Mouse (Mus musculus): ENCODE measurements around the gene Fzd10. TPM values are rescaled to one million over a fixed set of nuclear protein-coding genes. Genes with fewer than 3 reads are reported as not detected.

Gene Fzd10
- polyA plus RNA-seq (2012; rRNA removed; ENCODE audit: low replicate concordance): 0.37 and 0.44 TPM in 2 replicates

GRCm38 (mm10) chr5:128600072-128601021, at the start of gene Fzd10:
Fzd10 (plus strand) TSS chr5:128600844.

Other genes starting within 250 kb of the Fzd10 start
- 0.19 and 0.20 TPM in 2 replicates for gene Tmem132d, start 167.8 kb upstream of the Fzd10 start, polyA plus RNA-seq (2012; rRNA removed; ENCODE audit: low replicate concordance)
- gene Piwil1, start 101.7 kb downstream of the Fzd10 start, polyA plus RNA-seq (2012; rRNA removed; ENCODE audit: low replicate concordance): not detected in 2 replicates

Data from duodenum, adult 2 months (tissue).